Mouse (Mus musculus): ENCODE measurements around the gene Evi2a. TPM values are rescaled to one million over a fixed set of nuclear protein-coding genes. Genes with fewer than 3 reads are reported as not detected.
A peak's percentile ranks its signal among the peaks of the same experiment; 100 is the strongest.

Gene Evi2a
- polyA plus RNA-seq, 1 experiment from 2014 or later = 3.1 TPM

DNA sequence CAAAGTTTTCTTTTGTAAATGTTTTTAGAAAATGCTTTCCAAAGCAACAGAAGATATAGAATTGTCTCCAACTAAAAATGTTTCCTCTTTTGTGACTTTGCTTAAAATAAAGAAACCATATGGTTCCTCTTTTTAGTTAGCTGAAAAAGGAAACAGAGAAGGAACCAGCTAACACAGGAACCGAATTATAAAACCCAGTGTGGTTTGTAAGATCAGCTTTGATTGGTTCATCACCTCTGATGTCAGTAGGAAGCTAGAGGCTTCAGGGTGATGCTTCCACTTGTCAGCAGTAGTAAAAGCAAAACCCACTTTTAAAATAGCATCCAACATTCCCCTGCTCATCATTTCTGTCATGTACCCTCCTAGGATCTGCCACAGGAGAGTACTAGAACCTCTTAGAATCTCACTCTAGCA lies 10.5 kb downstream of the Evi2a start:
- no peak for ATAC-seq
- no peaks in the 10 kb centered on the region for H3K36me3 ChIP-seq (ENCODE audit: control insufficient read depth, insufficient read depth, low read length)
- WGBS = 77% methylated on average over 1 of the region's 1 CpGs
- H3K4me2 ChIP-seq (ENCODE audit: low read length) = no peak overlapping the region
- no peak overlapping the region for H3K27ac ChIP-seq (ENCODE audit: low read depth, low read length)
- H3K4me3 ChIP-seq (ENCODE audit: low read length) = no peak overlapping the region
- no peaks in the 10 kb centered on the region for H3K27me3 ChIP-seq (replicated peaks; ENCODE audit: control insufficient read depth, insufficient read depth, low read length)
- H3K4me1 ChIP-seq (ENCODE audit: control insufficient read depth, insufficient read depth, low read depth, low read length) = no peaks in the 10 kb centered on the region
- H3K9me3 ChIP-seq (ENCODE audit: control insufficient read depth, low read length) = no peaks in the 10 kb centered on the region
- H3K9ac ChIP-seq (ENCODE audit: low read depth, low read length) = no peak overlapping the region

DNA sequence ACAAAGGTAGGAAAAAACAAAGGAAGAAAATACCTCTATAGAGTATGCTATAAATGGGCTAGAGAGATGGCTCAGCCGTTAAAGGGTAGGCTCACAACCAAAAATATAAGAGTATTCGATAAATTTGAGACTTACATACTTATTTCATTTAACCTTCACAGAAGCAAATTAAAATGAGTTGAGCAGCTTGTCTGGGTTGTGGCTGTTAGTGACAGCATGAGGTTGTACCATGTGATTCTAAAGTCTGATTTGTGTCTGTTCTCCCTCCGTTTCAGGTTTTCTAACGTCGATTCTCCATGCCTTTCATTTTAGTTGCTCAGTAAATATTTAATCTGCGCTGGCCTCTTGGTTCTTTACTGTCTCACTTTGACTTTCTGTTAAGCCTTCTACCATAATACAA lies 11.1 kb downstream of the Evi2a start:
- Histone ChIP-seq H3K27me3 (replicated peaks; ENCODE audit: control insufficient read depth, insufficient read depth, low read length) (no peaks in the 10 kb centered on the region), H3K4me1 (ENCODE audit: control insufficient read depth, insufficient read depth, low read depth, low read length) (no peaks in the 10 kb centered on the region), H3K36me3 (ENCODE audit: control insufficient read depth, insufficient read depth, low read length) (no peaks in the 10 kb centered on the region), H3K9ac (ENCODE audit: low read depth, low read length) (no peak overlapping the region), H3K27ac (ENCODE audit: low read depth, low read length) (no peak overlapping the region), H3K4me3 (ENCODE audit: low read length) (no peak overlapping the region), H3K4me2 (ENCODE audit: low read length) (no peak overlapping the region), H3K9me3 (ENCODE audit: control insufficient read depth, low read length) (no peaks in the 10 kb centered on the region)
- WGBS = 88% methylated on average over 6 of the region's 6 CpGs
- ATAC-seq = no peak

DNA sequence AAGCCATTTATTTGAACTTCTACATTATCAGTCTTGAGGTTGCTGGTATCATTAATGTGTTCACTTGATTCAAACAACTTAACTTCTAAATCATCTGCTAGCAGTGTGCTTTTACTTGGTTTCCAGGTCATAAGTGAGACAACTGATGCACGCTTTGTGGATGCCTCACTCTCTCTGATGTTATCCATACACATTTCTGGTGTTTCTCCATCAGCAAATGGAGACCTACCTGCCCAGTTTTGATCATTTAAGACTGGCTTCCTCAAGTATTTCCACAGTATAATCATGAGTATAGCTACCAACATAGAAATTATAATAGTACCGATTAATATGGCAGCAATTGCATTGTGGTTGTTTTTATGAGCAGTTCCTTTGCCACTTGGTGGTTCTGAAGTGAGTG lies 14.6 kb downstream of the Evi2a start:
- Histone ChIP-seq H3K9ac (ENCODE audit: low read depth, low read length) (no peak overlapping the region), H3K4me3 (ENCODE audit: low read length) (no peak overlapping the region), H3K36me3 (ENCODE audit: control insufficient read depth, insufficient read depth, low read length) (no peaks in the 10 kb centered on the region), H3K4me2 (ENCODE audit: low read length) (no peak overlapping the region), H3K27me3 (replicated peaks; ENCODE audit: control insufficient read depth, insufficient read depth, low read length) (no peaks in the 10 kb centered on the region), H3K4me1 (ENCODE audit: control insufficient read depth, insufficient read depth, low read depth, low read length) (no peaks in the 10 kb centered on the region), H3K9me3 (ENCODE audit: control insufficient read depth, low read length) (no peaks in the 10 kb centered on the region), H3K27ac (ENCODE audit: low read depth, low read length) (no peak overlapping the region)
- no peak for ATAC-seq
- WGBS = 95% methylated on average over 2 of the region's 2 CpGs

DNA sequence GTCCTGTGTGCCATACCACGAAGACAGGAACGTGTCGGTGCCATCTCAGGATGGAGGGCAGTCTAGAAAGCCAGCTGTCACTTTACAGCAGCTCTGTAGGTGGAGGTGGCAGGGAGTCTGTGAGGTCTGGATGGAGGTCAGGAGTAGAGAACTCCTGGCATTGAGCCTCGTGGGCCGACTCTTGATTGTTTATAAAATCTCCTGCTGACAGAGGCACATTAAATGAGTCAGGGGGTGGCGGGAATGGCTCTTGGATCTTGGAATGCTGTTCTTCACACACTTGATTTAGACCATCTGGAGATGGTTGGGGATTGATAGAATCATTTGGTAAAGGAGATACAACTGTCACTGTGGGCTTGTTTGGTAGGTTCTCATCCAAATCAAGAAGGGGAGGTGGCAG lies 15.1 kb downstream of the Evi2a start:
- Histone ChIP-seq H3K36me3 (ENCODE audit: control insufficient read depth, insufficient read depth, low read length) (no peaks in the 10 kb centered on the region), H3K9ac (ENCODE audit: low read depth, low read length) (no peak overlapping the region), H3K4me3 (ENCODE audit: low read length) (no peak overlapping the region), H3K27ac (ENCODE audit: low read depth, low read length) (no peak overlapping the region), H3K9me3 (ENCODE audit: control insufficient read depth, low read length) (no peaks in the 10 kb centered on the region), H3K4me1 (ENCODE audit: control insufficient read depth, insufficient read depth, low read depth, low read length) (no peaks in the 10 kb centered on the region), H3K27me3 (replicated peaks; ENCODE audit: control insufficient read depth, insufficient read depth, low read length) (no peaks in the 10 kb centered on the region), H3K4me2 (ENCODE audit: low read length) (no peak overlapping the region)
- ATAC-seq = no peak
- WGBS = 60% methylated on average over 6 of the region's 6 CpGs

DNA sequence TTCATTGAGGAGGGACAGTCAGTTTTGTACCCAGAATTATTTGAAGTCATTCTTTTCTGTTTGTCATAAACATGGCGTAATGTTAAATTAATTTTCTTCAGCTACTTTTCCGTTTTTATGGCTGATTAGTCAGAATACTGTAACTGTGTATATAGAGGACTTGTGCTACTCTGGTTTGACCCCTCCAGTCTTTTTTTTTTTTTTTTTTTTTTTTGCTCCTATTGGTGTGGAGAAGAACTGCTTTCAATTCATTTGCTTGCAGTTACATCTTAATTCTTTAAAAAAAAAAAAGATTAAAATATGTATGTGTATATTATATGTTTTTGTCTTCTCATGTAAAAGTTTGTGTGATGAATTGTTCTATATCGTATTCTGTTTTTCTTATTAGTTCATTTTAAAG lies 18.4 kb downstream of the Evi2a start:
- no peak for ATAC-seq
- whole genome bisulfite sequencing = 96% methylated on average over 3 of the region's 3 CpGs

DNA sequence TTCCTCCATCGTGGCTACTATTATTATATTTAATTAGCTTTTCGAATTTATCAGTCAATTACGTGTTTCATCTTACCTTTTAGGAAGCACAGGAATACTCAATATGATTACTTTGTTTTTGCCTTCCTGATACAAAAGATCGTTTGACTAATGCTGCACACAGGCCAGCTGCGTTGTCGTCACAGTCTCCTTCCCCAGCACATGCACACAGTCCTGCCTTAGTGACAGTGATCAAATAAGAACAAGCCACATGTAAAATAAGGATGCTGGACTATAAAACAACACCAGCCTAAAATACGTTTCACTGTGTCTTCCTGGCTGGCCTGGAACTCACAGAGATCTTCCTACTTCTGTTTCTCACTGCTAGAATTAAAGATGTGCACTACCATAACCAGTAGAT lies 25.9 kb downstream of the Evi2a start:
- Histone ChIP-seq H3K4me2 (ENCODE audit: low read length) (no peak overlapping the region), H3K27me3 (replicated peaks; ENCODE audit: control insufficient read depth, insufficient read depth, low read length) (no peaks in the 10 kb centered on the region), H3K9ac (ENCODE audit: low read depth, low read length) (no peak overlapping the region), H3K36me3 (ENCODE audit: control insufficient read depth, insufficient read depth, low read length) (no peaks in the 10 kb centered on the region), H3K4me3 (ENCODE audit: low read length) (no peak overlapping the region), H3K4me1 (ENCODE audit: control insufficient read depth, insufficient read depth, low read depth, low read length) (no peaks in the 10 kb centered on the region), H3K9me3 (ENCODE audit: control insufficient read depth, low read length) (no peaks in the 10 kb centered on the region), H3K27ac (ENCODE audit: low read depth, low read length) (no peak overlapping the region)
- ATAC-seq = no peak
- WGBS = 71% methylated on average over 7 of the region's 7 CpGs

More for the DNA sequence above, 18.4 kb downstream of the Evi2a start:
- Histone ChIP-seq H3K4me1 (ENCODE audit: control insufficient read depth, insufficient read depth, low read depth, low read length) (no peaks in the 10 kb centered on the region), H3K4me3 (ENCODE audit: low read length) (no peak overlapping the region), H3K4me2 (ENCODE audit: low read length) (no peak overlapping the region), H3K9me3 (ENCODE audit: control insufficient read depth, low read length) (no peaks in the 10 kb centered on the region), H3K27me3 (replicated peaks; ENCODE audit: control insufficient read depth, insufficient read depth, low read length) (no peaks in the 10 kb centered on the region), H3K27ac (ENCODE audit: low read depth, low read length) (no peak overlapping the region), H3K36me3 (ENCODE audit: control insufficient read depth, insufficient read depth, low read length) (no peaks in the 10 kb centered on the region), H3K9ac (ENCODE audit: low read depth, low read length) (no peak overlapping the region)

DNA sequence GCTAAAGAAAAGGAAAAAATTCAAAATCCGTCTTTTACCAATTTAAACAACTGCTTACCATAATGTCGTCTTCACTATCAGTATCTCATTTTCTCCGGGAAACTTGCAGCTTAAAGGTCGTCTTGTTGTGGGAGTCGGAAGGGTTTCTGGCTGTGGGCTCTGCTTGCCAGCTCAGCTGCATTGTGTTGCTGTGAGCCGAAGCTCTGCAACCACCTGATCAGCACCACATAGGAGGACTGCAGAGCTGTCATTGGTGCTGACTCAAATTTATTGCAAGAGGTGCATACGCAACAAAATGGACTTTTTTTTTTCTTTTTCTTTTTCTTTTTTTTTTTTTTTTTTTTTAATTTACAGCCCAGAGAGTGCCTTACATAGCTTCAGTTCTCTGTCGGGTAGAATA lies 26.6 kb downstream of the Evi2a start, which contains the start of gene Omg:
Gene Omg (minus strand): TSS at position 240 of the 400 bp plus-strand sequence.
- 25% methylated on average over 8 of the region's 8 CpGs for WGBS
- Histone ChIP-seq H3K4me2 (ENCODE audit: low read length) (peak within 1 kb of the TSS; percentile 29), H3K9ac (ENCODE audit: low read depth, low read length) (no peak within 1 kb of the TSS), H3K36me3 (ENCODE audit: control insufficient read depth, insufficient read depth, low read length) (no peaks in the 10 kb centered on the region), H3K4me1 (ENCODE audit: control insufficient read depth, insufficient read depth, low read depth, low read length) (no peaks in the 10 kb centered on the region), H3K9me3 (ENCODE audit: control insufficient read depth, low read length) (no peaks in the 10 kb centered on the region), H3K27me3 (replicated peaks; ENCODE audit: control insufficient read depth, insufficient read depth, low read length) (no peaks in the 10 kb centered on the region), H3K27ac (ENCODE audit: low read depth, low read length) (0 out of 2 replicates have a peak within 1 kb of the TSS, but pooled peaks have one; percentile 54), H3K4me3 (ENCODE audit: low read length) (peak within 1 kb of the TSS; percentile 20; the same call in 1 of the 2 replicates)
- peak; percentile 70 for ATAC-seq

DNA sequence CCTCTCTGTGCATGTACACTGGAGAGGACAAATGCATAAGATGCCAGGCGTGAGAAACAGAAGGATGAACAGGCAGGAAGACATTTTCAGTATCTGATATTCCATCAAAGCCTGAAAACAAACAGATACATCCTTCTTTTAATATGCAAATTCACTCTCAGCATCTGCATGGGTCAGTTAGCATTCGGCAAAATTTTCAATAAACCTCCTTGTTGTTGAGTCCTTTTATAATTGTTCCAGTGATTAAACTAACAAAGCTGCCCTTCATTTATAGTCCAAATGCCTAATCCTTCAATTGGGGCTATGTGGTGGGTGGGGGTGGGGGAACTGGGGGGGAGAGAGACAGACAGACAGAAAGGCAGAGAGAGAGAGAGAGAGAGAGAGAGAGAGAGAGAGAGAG lies 27.5 kb downstream of the Evi2a start:
- Histone ChIP-seq H3K4me1 (ENCODE audit: control insufficient read depth, insufficient read depth, low read depth, low read length) (no peaks in the 10 kb centered on the region), H3K4me2 (ENCODE audit: low read length) (peak overlapping the region; percentile 29), H3K9ac (ENCODE audit: low read depth, low read length) (no peak overlapping the region), H3K4me3 (ENCODE audit: low read length) (no peak overlapping the region), H3K36me3 (ENCODE audit: control insufficient read depth, insufficient read depth, low read length) (no peaks in the 10 kb centered on the region), H3K9me3 (ENCODE audit: control insufficient read depth, low read length) (no peaks in the 10 kb centered on the region), H3K27me3 (replicated peaks; ENCODE audit: control insufficient read depth, insufficient read depth, low read length) (no peaks in the 10 kb centered on the region), H3K27ac (ENCODE audit: low read depth, low read length) (no peak overlapping the region)
- WGBS = 26% methylated on average over 2 of the region's 2 CpGs
- ATAC-seq = peak; percentile 58; the same call in 1 of the 2 replicates

DNA sequence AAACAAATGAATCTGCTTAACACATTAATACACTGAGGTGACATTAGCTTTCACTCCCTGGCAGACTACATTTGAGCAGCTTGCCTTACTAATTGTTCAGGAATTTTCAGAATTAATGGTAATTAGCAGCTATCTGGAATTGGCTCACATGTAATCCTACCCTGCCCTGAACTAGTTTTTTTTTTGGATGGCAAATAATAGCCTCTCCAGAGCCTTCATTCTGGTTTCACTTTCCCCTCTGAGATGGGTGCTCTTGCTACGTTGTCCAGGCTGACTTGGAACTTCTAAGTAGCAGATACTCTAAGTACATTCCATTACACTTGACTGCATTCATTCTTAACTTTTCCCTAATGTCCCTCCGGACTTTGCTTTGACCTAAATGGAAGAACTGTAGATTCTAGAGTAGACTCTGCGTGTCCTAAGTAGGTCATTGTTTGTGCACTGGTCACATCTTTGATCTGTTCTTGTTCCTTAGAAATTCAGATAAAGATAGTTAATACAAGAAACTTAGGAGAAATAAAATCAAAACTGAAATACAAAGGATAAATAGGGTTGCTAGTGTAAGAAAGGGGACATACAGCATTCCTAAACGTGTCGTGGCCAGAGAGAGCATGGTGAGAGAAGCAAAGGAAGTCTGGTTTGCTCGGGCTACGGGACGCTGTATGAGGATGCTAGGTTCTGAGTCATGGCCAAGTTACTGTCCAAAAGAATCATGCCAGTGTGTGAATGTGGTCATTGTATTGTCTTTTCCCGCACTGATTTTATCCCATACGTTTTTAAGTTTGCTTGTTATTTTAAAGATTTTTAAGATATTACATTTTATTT lies 35.2 kb downstream of the Evi2a start:
- no peak overlapping the region for H3K4me2 ChIP-seq (ENCODE audit: low read length)
- H3K4me3 ChIP-seq (ENCODE audit: low read length) = no peak overlapping the region
- no peaks in the 10 kb centered on the region for H3K36me3 ChIP-seq (ENCODE audit: control insufficient read depth, insufficient read depth, low read length)
- no peak overlapping the region for H3K27ac ChIP-seq (ENCODE audit: low read depth, low read length)
- no peaks in the 10 kb centered on the region for H3K9me3 ChIP-seq (ENCODE audit: control insufficient read depth, low read length)
- H3K4me1 ChIP-seq (ENCODE audit: control insufficient read depth, insufficient read depth, low read depth, low read length) = no peaks in the 10 kb centered on the region
- H3K9ac ChIP-seq (ENCODE audit: low read depth, low read length) = no peak overlapping the region
- ATAC-seq = no peak
- 69% methylated on average over 10 of the region's 10 CpGs for WGBS
- H3K27me3 ChIP-seq (replicated peaks; ENCODE audit: control insufficient read depth, insufficient read depth, low read length) = no peaks in the 10 kb centered on the region
